8 mouse cellular contexts compared by ENCODE assay signal in genomic region chr5:121712232-121712933, GRCm38 (mm10). TPM values are rescaled to one million over a fixed set of nuclear protein-coding genes. Genes with fewer than 3 reads are reported as not detected.
DNase-seq lines count a peak whose midpoint lies in the region; ATAC-seq and TF ChIP-seq lines count a peak whose summit lies in the region.

No protein-coding gene starts in this region.

- H3K9ac ChIP-seq in forebrain, embryonic 12.5 days, result peak overlapping the region; percentile 99
- peak overlapping the region; percentile 93 for H3K9ac ChIP-seq in limb, embryonic 14.5 days (ENCODE audit: low read depth, low read length, severe bottlenecking)
- peak overlapping the region; percentile 99 for H3K9ac ChIP-seq in midbrain, embryonic 15.5 days

- 0 out of 2 replicates have a peak, but pooled peaks cover 4% of the 10 kb centered on the region for H3K36me3 ChIP-seq in forebrain, embryonic 12.5 days (replicated peaks)
- H3K36me3 ChIP-seq in limb, embryonic 14.5 days (ENCODE audit: control insufficient read depth, insufficient read depth, low read length), result peaks cover 4% of the 10 kb centered on the region; the same call in 1 of the 2 replicates
- H3K36me3 ChIP-seq in midbrain, embryonic 15.5 days (replicated peaks), result no peaks in the 10 kb centered on the region
- no peaks in the 10 kb centered on the region for H3K36me3 ChIP-seq in testis, adult 2 months (ENCODE audit: control insufficient read depth, insufficient read depth, low read length)

- H3K27me3 ChIP-seq in forebrain, embryonic 12.5 days, result no peaks in the 10 kb centered on the region
- H3K27me3 ChIP-seq in limb, embryonic 14.5 days (ENCODE audit: control insufficient read depth, insufficient read depth, low read length), result no peaks in the 10 kb centered on the region
- H3K27me3 ChIP-seq in midbrain, embryonic 15.5 days (replicated peaks), result no peaks in the 10 kb centered on the region
- no peaks in the 10 kb centered on the region for H3K27me3 ChIP-seq in testis, adult 2 months (ENCODE audit: control insufficient read depth, insufficient read depth, low read length)

- H3K4me3 ChIP-seq in brown adipose tissue, adult 24 weeks (ENCODE audit: insufficient read depth, low read depth, low read length), result peak overlapping the region; percentile 83
- H3K4me3 ChIP-seq in forebrain, embryonic 12.5 days (replicated peaks), result peak overlapping the region; percentile 99
- H3K4me3 ChIP-seq in limb, embryonic 14.5 days (replicated peaks; ENCODE audit: low read length), result peak overlapping the region; percentile 94
- peak overlapping the region; percentile 96 for H3K4me3 ChIP-seq in midbrain, embryonic 15.5 days
- H3K4me3 ChIP-seq in testis, adult 2 months (ENCODE audit: control insufficient read depth, low read depth, low read length), result peak overlapping the region; percentile 88

- peak overlapping the region; percentile 77 for H3K4me2 ChIP-seq in forebrain, embryonic 12.5 days
- H3K4me2 ChIP-seq in limb, embryonic 14.5 days (replicated peaks; ENCODE audit: low read depth, low read length, severe bottlenecking), result peak overlapping the region; percentile 86
- H3K4me2 ChIP-seq in midbrain, embryonic 15.5 days, result peak overlapping the region; percentile 72

- intact Hi-C loops in heart, postnatal 36 days (cut with DNase I), result loop anchor here (5.0 to 10.0 kb wide), 2 partner anchors 130 to 442 kb away; partner anchors contain the start of gene Ppp1cc

- TF ChIP-seq POLR2A in limb, embryonic 14.5 days (IDR thresholded peaks at IDR 0.05; ENCODE audit: borderline replicate concordance, extremely low read depth, insufficient read depth, insufficient read length), result no peak
- TF ChIP-seq POLR2A in testis, adult 2 months (IDR thresholded peaks at IDR 0.05; ENCODE audit: control insufficient read depth, low read depth, low read length), result no peak

- no peaks in the 10 kb centered on the region for H3K9me3 ChIP-seq in forebrain, embryonic 12.5 days
- H3K9me3 ChIP-seq in limb, embryonic 14.5 days (ENCODE audit: control insufficient read depth, low read length), result no peaks in the 10 kb centered on the region
- H3K9me3 ChIP-seq in midbrain, embryonic 15.5 days, result no peaks in the 10 kb centered on the region

- TF ChIP-seq CTCF in testis, adult 2 months (IDR thresholded peaks at IDR 0.05; ENCODE audit: control insufficient read depth, insufficient read depth, insufficient replicate concordance, low read depth, low read length), result no peak

- under 1% methylated on average over 44 of the region's 66 CpGs for WGBS in forebrain, embryonic 12.5 days
- under 1% methylated on average over 36 of the region's 66 CpGs for WGBS in limb, embryonic 14.5 days
- under 1% methylated on average over 49 of the region's 66 CpGs for WGBS in midbrain, embryonic 15.5 days

- ATAC-seq in frontal cortex, adult (ENCODE audit: low TSS enrichment), result no peak
- ATAC-seq in forebrain, embryonic 12.5 days (ENCODE audit: low FRiP score), result peak; percentile 70
- peak; percentile 42; the same call in 1 of the 2 replicates for ATAC-seq in limb, embryonic 14.5 days (ENCODE audit: low FRiP score, low read depth)
- peak; percentile 27 for ATAC-seq in midbrain, embryonic 15.5 days (replicated peaks)

- DNase-seq in frontal cortex, postnatal 10 days (ENCODE audit: low spot score in 2 of 2), result peak; percentile 52 to 54
- peak; percentile 33 to 46 for DNase-seq in heart, postnatal 36 days
- DNase-seq in limb, embryonic 14.5 days (ENCODE audit: low spot score), result no peak

- H3K27ac ChIP-seq in brown adipose tissue, adult 24 weeks (replicated peaks; ENCODE audit: low read depth, low read length), result peak overlapping the region; percentile 83
- peak overlapping the region; percentile 98 for H3K27ac ChIP-seq in forebrain, embryonic 12.5 days
- H3K27ac ChIP-seq in limb, embryonic 14.5 days (replicated peaks; ENCODE audit: low read depth, low read length), result peak overlapping the region; percentile 96
- peak overlapping the region; percentile 98 for H3K27ac ChIP-seq in midbrain, embryonic 15.5 days
- H3K27ac ChIP-seq in testis, adult 2 months (ENCODE audit: control insufficient read depth, insufficient read depth, low read depth, low read length), result peak overlapping the region; percentile 97

- H3K4me1 ChIP-seq in brown adipose tissue, adult 24 weeks (ENCODE audit: control insufficient read depth, insufficient read depth, insufficient read length, low read length), result peaks cover 12% of the 10 kb centered on the region
- peaks cover 40% of the 10 kb centered on the region for H3K4me1 ChIP-seq in forebrain, embryonic 12.5 days
- H3K4me1 ChIP-seq in limb, embryonic 14.5 days (ENCODE audit: control insufficient read depth, insufficient read depth, low read length), result peaks cover 15% of the 10 kb centered on the region; the same call in 1 of the 2 replicates
- H3K4me1 ChIP-seq in midbrain, embryonic 15.5 days, result peaks cover 43% of the 10 kb centered on the region
- peaks cover 8% of the 10 kb centered on the region for H3K4me1 ChIP-seq in testis, adult 2 months (ENCODE audit: control insufficient read depth, insufficient read depth, low read length)

RNA-seq across cellular contexts. Expression of gene Atxn2, which starts 1.2 kb away (rescaled TPM):
- 126 and 135 TPM in 2 replicates for polyA plus RNA-seq in brown adipose tissue, adult 24 weeks (2012; ENCODE audit: insufficient read depth, insufficient read length, missing spikeins)
- 58.9 and 77.1 TPM in 2 replicates for polyA plus RNA-seq in forebrain, embryonic 12.5 days (2016; fragmentation: Nextera tagmentation; extraction: Ambion mirVana)
- 100 to 1,000 TPM; 138 to 149 TPM for total RNA-seq in heart, postnatal 36 days (2021)
- polyA plus RNA-seq in limb, embryonic 14.5 days (2012; rRNA removed), result 156 and 220 TPM in 2 replicates
- polyA plus RNA-seq in limb, embryonic 14.5 days (2014; fragmentation: Nextera tagmentation; extraction: Ambion mirVana), result 87.2 and 108 TPM in 2 replicates
- polyA plus RNA-seq in midbrain, embryonic 15.5 days (2015; fragmentation: Nextera tagmentation; extraction: Ambion mirVana), result 107 and 111 TPM in 2 replicates
- polyA plus RNA-seq in testis, adult 2 months (2012; rRNA removed), result 150 and 166 TPM in 2 replicates

RNA-seq across cellular contexts. Expression of gene Brap, which starts 52.0 kb away (rescaled TPM):
- 32.3 and 50.9 TPM in 2 replicates for polyA plus RNA-seq in brown adipose tissue, adult 24 weeks (2012; ENCODE audit: insufficient read depth, insufficient read length, missing spikeins)
- 45.2 and 47.3 TPM in 2 replicates for polyA plus RNA-seq in forebrain, embryonic 12.5 days (2016; fragmentation: Nextera tagmentation; extraction: Ambion mirVana)
- 10 to 100 TPM; 29.8 to 31.9 TPM for total RNA-seq in heart, postnatal 36 days (2021)
- polyA plus RNA-seq in limb, embryonic 14.5 days (2012; rRNA removed), result 26.1 and 28.2 TPM in 2 replicates
- polyA plus RNA-seq in limb, embryonic 14.5 days (2014; fragmentation: Nextera tagmentation; extraction: Ambion mirVana), result 44.6 and 52.7 TPM in 2 replicates
- polyA plus RNA-seq in midbrain, embryonic 15.5 days (2015; fragmentation: Nextera tagmentation; extraction: Ambion mirVana), result 48.2 and 50.9 TPM in 2 replicates
- polyA plus RNA-seq in testis, adult 2 months (2012; rRNA removed), result 116 and 128 TPM in 2 replicates

RNA-seq across cellular contexts. Expression of gene Acad10, which starts 52.1 kb away (rescaled TPM):
- polyA plus RNA-seq in brown adipose tissue, adult 24 weeks (2012; ENCODE audit: insufficient read depth, insufficient read length, missing spikeins), result 23.2 and 30.2 TPM in 2 replicates
- polyA plus RNA-seq in forebrain, embryonic 12.5 days (2016; fragmentation: Nextera tagmentation; extraction: Ambion mirVana), result 1.3 and 2.5 TPM in 2 replicates
- 10 to 100 TPM; 19.8 to 23.8 TPM for total RNA-seq in heart, postnatal 36 days (2021)
- 2.6 and 2.7 TPM in 2 replicates for polyA plus RNA-seq in limb, embryonic 14.5 days (2012; rRNA removed)
- 1.3 and 2.2 TPM in 2 replicates for polyA plus RNA-seq in limb, embryonic 14.5 days (2014; fragmentation: Nextera tagmentation; extraction: Ambion mirVana)
- polyA plus RNA-seq in midbrain, embryonic 15.5 days (2015; fragmentation: Nextera tagmentation; extraction: Ambion mirVana), result 1.6 and 1.8 TPM in 2 replicates
- polyA plus RNA-seq in testis, adult 2 months (2012; rRNA removed), result 5.7 and 5.9 TPM in 2 replicates
